15 mouse cellular contexts compared by ENCODE assay signal in genomic region chr10:54403223-54403926, GRCm38 (mm10).
DNase-seq lines count a peak whose midpoint lies in the region; ATAC-seq and TF ChIP-seq lines count a peak whose summit lies in the region.
"Had no signal": no experiment of that assay in that cellular context is flagged by ENCODE, and none has a peak within 500 bp of the region (broad histone marks: within the 10 kb centered on the region; RNA-seq: fewer than 3 reads in every experiment).

No protein-coding gene starts in this region.

- peak; percentile 1 for DNase-seq in embryo, embryonic 11 days
- no peak for DNase-seq in embryo, embryonic 10.5 days (ENCODE audit: low spot score)
- peak; percentile 8 to 13 for DNase-seq in heart, postnatal 10 days
- no peak for DNase-seq in heart, postnatal 36 days
- DNase-seq in lung, embryonic 14.5 days: peak; percentile 70
- DNase-seq in lung, adult 2 months: no peak
- DNase-seq in lung, postnatal 36 days: peak; percentile 6
- DNase-seq: adrenal gland, adult 2 months; cerebellum, adult 8-10 months had no signal

- no peaks in the 10 kb centered on the region for H3K4me1 ChIP-seq in lung, embryonic 14.5 days (ENCODE audit: insufficient read depth)
- no peaks in the 10 kb centered on the region for H3K4me1 ChIP-seq in lung, adult 2 months (ENCODE audit: control insufficient read depth, insufficient read depth, low read length)
- H3K4me1 ChIP-seq in forebrain, embryonic 16.5 days (replicated peaks; ENCODE audit: control insufficient read depth, insufficient read depth, low read length): no peaks in the 10 kb centered on the region
- H3K4me1 ChIP-seq: limb, embryonic 13.5 days; midbrain, embryonic 12.5 days had no signal

- no peak for TF ChIP-seq POLR2A in lung, adult 2 months (IDR thresholded peaks at IDR 0.05; ENCODE audit: borderline replicate concordance, extremely low read depth, low read depth, low read length)

- no peak overlapping the region for H3K27ac ChIP-seq in lung, embryonic 14.5 days (ENCODE audit: low read depth)
- no peak overlapping the region for H3K27ac ChIP-seq in forebrain, embryonic 16.5 days (ENCODE audit: low read length)
- H3K27ac ChIP-seq: hindbrain, postnatal 0 days; layer of hippocampus, adult 2 months; left cerebral cortex, adult 2 months; limb, embryonic 13.5 days; midbrain, embryonic 12.5 days had no signal

- H3K27me3 ChIP-seq in lung, embryonic 14.5 days (ENCODE audit: insufficient read depth, low read length): no peaks in the 10 kb centered on the region
- H3K27me3 ChIP-seq in forebrain, embryonic 16.5 days (replicated peaks; ENCODE audit: control insufficient read depth, insufficient read depth, low read length): no peaks in the 10 kb centered on the region
- H3K27me3 ChIP-seq: limb, embryonic 13.5 days; midbrain, embryonic 12.5 days had no signal

- intact Hi-C loops in heart, postnatal 10 days (cut with DNase I): no loop called here
- intact Hi-C loops in heart, postnatal 36 days (cut with DNase I): no loop called here

- no peaks in the 10 kb centered on the region for H3K9me3 ChIP-seq in lung, embryonic 14.5 days (ENCODE audit: low read depth, low read length)
- H3K9me3 ChIP-seq in forebrain, embryonic 16.5 days (ENCODE audit: control insufficient read depth, low read length): no peaks in the 10 kb centered on the region
- H3K9me3 ChIP-seq: limb, embryonic 13.5 days; midbrain, embryonic 12.5 days had no signal

- no peak overlapping the region for H3K9ac ChIP-seq in lung, embryonic 14.5 days
- no peak overlapping the region for H3K9ac ChIP-seq in forebrain, embryonic 16.5 days (replicated peaks; ENCODE audit: low read depth, low read length)
- H3K9ac ChIP-seq: limb, embryonic 13.5 days; midbrain, embryonic 12.5 days had no signal

- no peak overlapping the region for H3K4me3 ChIP-seq in lung, embryonic 14.5 days (ENCODE audit: low read depth, low read length)
- H3K4me3 ChIP-seq in lung, adult 2 months (replicated peaks; ENCODE audit: extremely low read depth, low read depth, low read length): no peak overlapping the region
- H3K4me3 ChIP-seq in forebrain, embryonic 16.5 days (replicated peaks; ENCODE audit: low read length): no peak overlapping the region
- H3K4me3 ChIP-seq: layer of hippocampus, adult 2 months; left cerebral cortex, adult 2 months; limb, embryonic 13.5 days; midbrain, embryonic 12.5 days had no signal

- ATAC-seq in lung, embryonic 14.5 days (ENCODE audit: insufficient read depth): peak; percentile 88
- no peak for ATAC-seq in forebrain, embryonic 16.5 days
- ATAC-seq: hindbrain, postnatal 0 days had no signal

- no peaks in the 10 kb centered on the region for H3K36me3 ChIP-seq in lung, embryonic 14.5 days (ENCODE audit: insufficient read depth)
- no peaks in the 10 kb centered on the region for H3K36me3 ChIP-seq in forebrain, embryonic 16.5 days (ENCODE audit: control insufficient read depth, insufficient read depth)
- H3K36me3 ChIP-seq: limb, embryonic 13.5 days; midbrain, embryonic 12.5 days had no signal

- no peak overlapping the region for H3K4me2 ChIP-seq in lung, embryonic 14.5 days
- H3K4me2 ChIP-seq in forebrain, embryonic 16.5 days (ENCODE audit: low read length): no peak overlapping the region
- H3K4me2 ChIP-seq: limb, embryonic 13.5 days; midbrain, embryonic 12.5 days had no signal

- WGBS in lung, embryonic 14.5 days: 19% methylated on average over 5 of the region's 5 CpGs
- WGBS in lung, adult 2 months: 26% methylated on average over 5 of the region's 5 CpGs
- WGBS in forebrain, embryonic 16.5 days: 65% methylated on average over 5 of the region's 5 CpGs

- TF ChIP-seq CTCF in lung, embryonic 14.5 days (IDR thresholded peaks at IDR 0.05; ENCODE audit: low read depth): no peak
- no peak for TF ChIP-seq CTCF in lung, adult 2 months (IDR thresholded peaks at IDR 0.05; ENCODE audit: insufficient read depth, low read length)

Comparison
In these comparisons a context has a peak if more than half of its experiments do, and no peak if none do; other contexts are left out.
1. DNase-seq: peak in embryo, embryonic 11 days (single experiment), heart, postnatal 10 days (2 of 2), lung, embryonic 14.5 days (single experiment) and lung, postnatal 36 days (single experiment); none in embryo, embryonic 10.5 days (single experiment), heart, postnatal 36 days (0 of 2) and lung, adult 2 months (single experiment).